Mouse (Mus musculus): ENCODE data around the gene Cd109. TPM values are rescaled to one million over a fixed set of nuclear protein-coding genes. Genes with fewer than 3 reads are reported as not detected.

The Cd109 gene
- polyA plus RNA-seq, 1 experiment from 2014 or later, result 5.1 TPM

- Histone ChIP-seq H3K9me3 (no peaks in the 10 kb centered on the region), H3K9ac (replicated peaks) (no peak overlapping the region), H3K36me3 (no peaks in the 10 kb centered on the region), H3K4me2 (replicated peaks) (no peak overlapping the region), H3K4me3 (no peak overlapping the region), H3K27me3 (0 out of 2 replicates have a peak, but pooled peaks cover 5% of the 10 kb centered on the region), H3K4me1 (no peaks in the 10 kb centered on the region), H3K27ac (replicated peaks) (no peak overlapping the region)
- ATAC-seq (ENCODE audit: low FRiP score, low read depth), result no peak
- whole genome bisulfite sequencing, result 8% methylated on average over 5 of the region's 5 CpGs
These were observed 18.5 kb upstream of the Cd109 start for GRCm38 (mm10) chr9:78596834-78597233.

DNA sequence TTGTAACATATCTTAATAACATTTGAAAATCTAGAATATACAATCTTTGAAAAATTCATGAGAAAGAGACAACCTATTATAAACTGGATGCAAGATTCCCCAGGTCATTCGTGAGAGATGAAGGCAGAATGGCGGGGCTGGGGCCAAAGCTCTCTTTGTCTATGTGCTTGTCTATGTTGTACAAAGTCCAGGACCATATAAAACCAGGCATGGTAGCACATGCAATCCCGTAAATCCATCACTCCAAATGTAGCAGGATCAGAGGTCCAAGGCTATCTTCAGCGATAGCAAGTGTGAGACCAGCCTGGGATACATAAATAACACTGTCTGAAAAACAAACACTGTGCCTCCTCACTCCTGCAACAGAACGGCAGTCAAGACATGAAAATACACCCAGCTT, 15.4 kb upstream of the Cd109 start:
- Histone ChIP-seq H3K9ac (replicated peaks) (no peak overlapping the region), H3K27me3 (0 out of 2 replicates have a peak, but pooled peaks cover 5% of the 10 kb centered on the region), H3K9me3 (no peaks in the 10 kb centered on the region), H3K36me3 (no peaks in the 10 kb centered on the region), H3K4me2 (replicated peaks) (no peak overlapping the region), H3K27ac (replicated peaks) (no peak overlapping the region), H3K4me3 (no peak overlapping the region), H3K4me1 (no peaks in the 10 kb centered on the region)
- WGBS, result 79% methylated on average over 5 of the region's 5 CpGs
- ATAC-seq (ENCODE audit: low FRiP score, low read depth), result no peak

DNA sequence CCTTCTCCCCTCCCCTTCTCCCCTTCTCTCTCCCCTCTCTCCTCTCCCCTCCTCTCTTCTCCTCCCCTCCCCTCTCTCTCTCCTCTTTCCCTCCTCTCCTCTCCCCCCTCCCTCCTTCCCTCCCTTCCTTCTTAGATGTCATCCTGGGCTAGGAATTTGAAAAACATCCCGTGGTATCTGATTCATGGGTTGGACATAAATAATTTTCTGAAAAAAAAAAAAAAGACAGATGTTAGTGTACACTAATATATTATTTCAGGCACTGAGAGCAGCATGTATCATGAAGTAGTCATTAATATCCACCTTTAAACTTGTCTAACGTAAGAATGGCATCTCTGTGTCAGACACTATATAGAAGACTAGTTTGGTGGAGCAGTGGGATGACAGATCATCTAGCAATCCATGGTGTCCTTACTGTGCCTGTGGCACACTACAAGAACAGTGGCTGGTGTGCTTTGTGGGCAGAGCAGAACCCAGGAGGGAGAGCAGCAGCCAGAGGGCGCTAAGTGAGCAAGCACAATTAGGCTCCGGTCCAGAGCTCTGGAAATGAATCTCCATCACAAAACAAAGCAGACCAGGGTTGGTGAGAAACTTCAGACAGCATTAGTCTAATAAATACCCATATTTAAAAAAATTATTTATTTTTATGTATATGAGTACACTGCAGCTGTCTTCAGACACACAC, 14.2 kb upstream of the Cd109 start:
- Histone ChIP-seq H3K4me2 (replicated peaks) (no peak overlapping the region), H3K9me3 (no peaks in the 10 kb centered on the region), H3K27me3 (no peaks in the 10 kb centered on the region), H3K9ac (replicated peaks) (no peak overlapping the region), H3K4me1 (no peaks in the 10 kb centered on the region), H3K27ac (replicated peaks) (no peak overlapping the region), H3K4me3 (no peak overlapping the region), H3K36me3 (no peaks in the 10 kb centered on the region)
- 0 out of 2 replicates have a peak, but pooled peaks have one; percentile 34 for ATAC-seq (ENCODE audit: low FRiP score, low read depth)
- 62% methylated on average over 4 of the region's 4 CpGs for WGBS

- Histone ChIP-seq H3K4me2 (replicated peaks) (no peak overlapping the region), H3K27ac (replicated peaks) (no peak overlapping the region), H3K9me3 (no peaks in the 10 kb centered on the region), H3K4me1 (peaks cover 10% of the 10 kb centered on the region; the same call in 1 of the 2 replicates), H3K4me3 (no peak overlapping the region), H3K27me3 (peaks cover 27% of the 10 kb centered on the region; the same call in 1 of the 2 replicates), H3K36me3 (no peaks in the 10 kb centered on the region), H3K9ac (replicated peaks) (no peak overlapping the region)
- 0 out of 2 replicates have a peak, but pooled peaks have one; percentile 27 for ATAC-seq (ENCODE audit: low FRiP score, low read depth)
- 66% methylated on average over 6 of the region's 6 CpGs for WGBS
These were observed 1.1 kb upstream of the Cd109 start for GRCm38 (mm10) chr9:78614201-78614600.

DNA sequence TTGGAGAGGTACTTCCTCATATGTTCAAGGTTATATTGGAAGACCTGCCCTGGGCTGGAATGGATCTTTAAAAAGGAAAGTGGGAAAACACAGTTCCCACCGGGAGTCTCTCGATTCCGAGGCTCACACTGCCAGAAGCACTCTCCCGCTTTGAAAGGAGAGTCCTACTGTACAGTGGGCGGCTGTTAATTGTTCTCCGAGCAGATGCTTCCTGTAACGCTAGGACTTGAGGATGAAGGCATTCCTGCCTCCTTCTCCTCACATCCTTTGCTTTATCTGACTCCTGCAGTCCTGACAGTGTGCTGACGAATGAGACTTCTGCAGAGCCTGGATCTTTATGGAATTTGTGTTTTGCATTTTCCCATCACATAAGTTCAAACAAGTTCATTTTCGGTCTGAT, 3.9 kb downstream of the Cd109 start:
- H3K27me3 ChIP-seq, result peaks cover 24% of the 10 kb centered on the region; the same call in 1 of the 2 replicates
- H3K9me3 ChIP-seq, result no peaks in the 10 kb centered on the region
- no peaks in the 10 kb centered on the region for H3K36me3 ChIP-seq
- no peak overlapping the region for H3K4me2 ChIP-seq (replicated peaks)
- 91% methylated on average over 9 of the region's 9 CpGs for WGBS
- no peak overlapping the region for H3K4me3 ChIP-seq
- H3K27ac ChIP-seq (replicated peaks), result no peak overlapping the region
- no peak for ATAC-seq (ENCODE audit: low FRiP score, low read depth)
- H3K4me1 ChIP-seq, result peaks cover 10% of the 10 kb centered on the region; the same call in 1 of the 2 replicates
- H3K9ac ChIP-seq (replicated peaks), result no peak overlapping the region

- H3K27ac ChIP-seq (replicated peaks), result no peak overlapping the region
- H3K4me2 ChIP-seq (replicated peaks), result no peak overlapping the region
- no peaks in the 10 kb centered on the region for H3K9me3 ChIP-seq
- no peaks in the 10 kb centered on the region for H3K4me1 ChIP-seq
- H3K36me3 ChIP-seq, result no peaks in the 10 kb centered on the region
- no peaks in the 10 kb centered on the region for H3K27me3 ChIP-seq
- H3K9ac ChIP-seq (replicated peaks), result no peak overlapping the region
- WGBS, result 84% methylated on average over 10 of the region's 10 CpGs
- H3K4me3 ChIP-seq, result no peak overlapping the region
- ATAC-seq (ENCODE audit: low FRiP score, low read depth), result no peak
These were observed 8.0 kb downstream of the Cd109 start for GRCm38 (mm10) chr9:78623301-78623747.

- H3K36me3 ChIP-seq, result no peaks in the 10 kb centered on the region
- no peaks in the 10 kb centered on the region for H3K27me3 ChIP-seq
- H3K9ac ChIP-seq (replicated peaks), result no peak overlapping the region
- 40% methylated on average over 6 of the region's 6 CpGs for WGBS
- peaks cover 4% of the 10 kb centered on the region; the same call in 1 of the 2 replicates for H3K4me1 ChIP-seq
- peak overlapping the region; percentile 5; the same call in 1 of the 2 replicates for H3K4me2 ChIP-seq (replicated peaks)
- ATAC-seq (ENCODE audit: low FRiP score, low read depth), result no peak
- no peaks in the 10 kb centered on the region for H3K9me3 ChIP-seq
- H3K4me3 ChIP-seq, result no peak overlapping the region
- no peak overlapping the region for H3K27ac ChIP-seq (replicated peaks)
These were observed 14.6 kb downstream of the Cd109 start for GRCm38 (mm10) chr9:78629991-78630390.

DNA sequence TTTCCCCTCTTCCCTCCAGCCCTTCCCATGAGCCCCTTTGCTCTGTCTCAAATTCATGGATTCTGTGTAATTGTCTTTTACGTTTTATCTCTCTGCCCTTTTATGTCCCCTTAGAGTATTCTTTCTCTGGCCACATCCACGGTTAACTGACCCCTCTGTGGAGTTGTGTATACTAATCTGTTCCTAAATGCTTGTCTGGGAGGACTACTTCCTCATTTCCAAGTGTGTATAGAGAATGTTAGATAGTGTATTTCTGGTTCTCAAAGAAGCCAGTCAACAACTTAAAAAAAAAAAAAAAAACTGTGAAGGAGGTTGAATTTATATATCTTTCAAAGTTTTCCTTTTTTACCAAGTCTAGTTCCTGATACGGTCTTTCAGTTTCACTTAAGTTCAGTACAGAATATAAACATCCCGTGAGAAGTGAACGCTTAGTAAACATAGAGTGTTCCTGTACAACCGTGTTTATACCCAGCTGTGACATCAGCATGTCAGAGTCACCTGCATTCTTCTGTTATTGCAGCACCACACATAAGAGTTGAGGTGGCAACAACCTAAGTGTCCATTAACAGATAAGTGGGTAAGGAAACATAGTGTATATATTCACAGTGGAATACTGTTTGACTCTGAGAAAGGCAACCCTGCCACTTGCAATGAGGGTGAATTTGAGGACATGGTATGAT, 16.5 kb downstream of the Cd109 start:
- no peak overlapping the region for H3K4me2 ChIP-seq (replicated peaks)
- H3K4me3 ChIP-seq, result no peak overlapping the region
- H3K4me1 ChIP-seq, result peaks cover 4% of the 10 kb centered on the region; the same call in 1 of the 2 replicates
- 82% methylated on average over 6 of the region's 6 CpGs for WGBS
- H3K9me3 ChIP-seq, result no peaks in the 10 kb centered on the region
- H3K27me3 ChIP-seq, result no peaks in the 10 kb centered on the region
- no peak overlapping the region for H3K27ac ChIP-seq (replicated peaks)
- ATAC-seq (ENCODE audit: low FRiP score, low read depth), result no peak
- H3K36me3 ChIP-seq, result no peaks in the 10 kb centered on the region
- no peak overlapping the region for H3K9ac ChIP-seq (replicated peaks)

GRCm38 (mm10) chr9:78633976-78634375, 18.6 kb downstream of the Cd109 start:
- Histone ChIP-seq H3K4me1 (peaks cover 4% of the 10 kb centered on the region; the same call in 1 of the 2 replicates), H3K27me3 (no peaks in the 10 kb centered on the region), H3K27ac (replicated peaks) (no peak overlapping the region), H3K4me3 (no peak overlapping the region), H3K36me3 (no peaks in the 10 kb centered on the region), H3K9ac (replicated peaks) (no peak overlapping the region), H3K9me3 (no peaks in the 10 kb centered on the region), H3K4me2 (replicated peaks) (no peak overlapping the region)
- 91% methylated on average over 3 of the region's 3 CpGs for WGBS
- ATAC-seq (ENCODE audit: low FRiP score, low read depth), result no peak

DNA sequence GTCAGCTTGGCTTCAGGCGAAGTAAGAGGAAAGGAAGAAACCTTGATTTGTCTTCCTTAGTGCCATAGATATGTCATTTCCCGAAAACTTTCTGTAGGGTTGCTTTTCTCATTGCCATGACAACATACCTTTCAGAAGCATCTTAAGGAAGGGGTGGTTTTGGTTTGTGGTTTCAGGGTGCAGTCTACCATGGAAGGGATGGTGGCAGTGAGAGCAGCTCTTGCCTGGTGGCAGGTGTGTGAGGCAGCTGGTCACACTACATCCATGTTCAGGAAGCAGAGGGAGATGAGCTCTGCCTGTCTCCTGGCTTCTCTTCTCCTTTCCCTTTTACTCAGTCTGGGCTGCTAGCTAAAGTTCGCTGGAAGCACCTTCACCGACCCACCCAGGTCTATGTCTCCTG, 26.0 kb downstream of the Cd109 start:
- no peak overlapping the region for H3K9ac ChIP-seq (replicated peaks)
- no peak overlapping the region for H3K4me2 ChIP-seq (replicated peaks)
- no peaks in the 10 kb centered on the region for H3K9me3 ChIP-seq
- H3K36me3 ChIP-seq, result no peaks in the 10 kb centered on the region
- H3K4me3 ChIP-seq, result no peak overlapping the region
- no peaks in the 10 kb centered on the region for H3K4me1 ChIP-seq
- ATAC-seq (ENCODE audit: low FRiP score, low read depth), result no peak
- H3K27me3 ChIP-seq, result no peaks in the 10 kb centered on the region
- H3K27ac ChIP-seq (replicated peaks), result no peak overlapping the region
- 85% methylated on average over 4 of the region's 4 CpGs for WGBS

DNA sequence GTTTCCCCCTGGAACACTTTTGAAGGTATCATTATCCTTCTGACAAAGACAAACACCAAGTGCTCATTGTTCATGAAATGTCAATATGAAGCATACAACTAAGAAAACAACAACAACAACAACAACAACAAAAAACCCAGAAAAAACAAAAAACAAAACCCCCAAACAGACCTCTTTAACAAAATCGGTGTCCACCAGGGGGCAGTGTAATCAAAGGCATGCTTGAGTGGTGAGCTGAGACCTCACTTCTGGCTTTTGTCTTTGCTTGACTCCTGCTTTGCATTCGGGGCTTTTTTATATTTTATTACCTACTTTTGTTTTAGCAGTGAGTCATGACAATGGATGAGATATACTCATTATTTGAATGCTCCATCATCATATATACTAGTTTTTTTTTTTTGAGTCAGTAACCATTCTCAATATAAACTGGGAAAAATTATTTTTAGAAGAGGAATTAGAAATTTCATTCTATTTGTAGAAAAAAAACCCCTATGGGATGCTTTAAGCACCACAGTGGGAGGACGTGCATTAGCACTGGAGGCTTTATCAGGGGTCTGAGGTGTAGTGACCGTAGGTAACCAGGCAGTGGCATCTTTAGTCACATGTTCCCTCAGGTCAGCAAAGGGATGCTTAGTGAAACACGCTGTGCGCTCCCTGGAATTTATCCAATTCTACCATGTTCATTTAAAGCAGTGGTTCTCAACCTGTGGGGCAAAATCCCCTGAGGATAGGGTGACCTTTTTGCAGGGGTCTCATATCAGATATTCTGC, 30.8 kb downstream of the Cd109 start:
- Histone ChIP-seq H3K4me1 (no peaks in the 10 kb centered on the region), H3K9ac (replicated peaks) (no peak overlapping the region), H3K4me3 (no peak overlapping the region), H3K36me3 (no peaks in the 10 kb centered on the region), H3K4me2 (replicated peaks) (no peak overlapping the region), H3K27ac (replicated peaks) (no peak overlapping the region), H3K27me3 (no peaks in the 10 kb centered on the region), H3K9me3 (no peaks in the 10 kb centered on the region)
- 0 out of 2 replicates have a peak, but pooled peaks have one; percentile 19 for ATAC-seq (ENCODE audit: low FRiP score, low read depth)
- WGBS, result 52% methylated on average over 6 of the region's 6 CpGs

- no peak overlapping the region for H3K9ac ChIP-seq (replicated peaks)
- no peak for ATAC-seq (ENCODE audit: low FRiP score, low read depth)
- no peak overlapping the region for H3K4me2 ChIP-seq (replicated peaks)
- H3K4me1 ChIP-seq, result no peaks in the 10 kb centered on the region
- H3K27ac ChIP-seq (replicated peaks), result no peak overlapping the region
- H3K36me3 ChIP-seq, result no peaks in the 10 kb centered on the region
- H3K27me3 ChIP-seq, result no peaks in the 10 kb centered on the region
- H3K4me3 ChIP-seq, result no peak overlapping the region
- WGBS, result 92% methylated on average over 8 of the region's 8 CpGs
- no peaks in the 10 kb centered on the region for H3K9me3 ChIP-seq
These were observed 33.3 kb downstream of the Cd109 start for GRCm38 (mm10) chr9:78648641-78649040.

All from midbrain, embryonic 12.5 days (tissue).